Mouse (Mus musculus) MEL (cell line): Measurements from ENCODE around the gene Ankrd36.

Experiments used
- CHD2 ChIP-seq: IDR thresholded peaks from 2 replicates; pipeline ENCODE4 v1.6.1; 2011; ENCODE audit warnings: low read length, improper control_type of control experiment
- CTCF ChIP-seq, 3 experiments: IDR thresholded peaks in 2 of 3; conservative IDR thresholded peaks in 1 of 3; 2 replicates each; pipeline ENCODE4 v1.5.1; 2011 to 2012; ENCODE audit warnings: low read length in 3 of 3, low read depth in 2 of 3, mild to moderate bottlenecking in 2 of 3, improper control_type of control experiment in 1 of 3, inconsistent platforms in 1 of 3, mixed read lengths in 1 of 3, moderate library complexity in 1 of 3; ENCODE audit not compliant: control insufficient read depth in 1 of 3, insufficient read depth in 1 of 3, poor library complexity in 1 of 3, severe bottlenecking in 1 of 3
- EP300 ChIP-seq, 2 experiments: IDR thresholded peaks; 2 replicates each; pipeline ENCODE4 v1.6.1; 2011; ENCODE audit warnings: improper control_type of control experiment in 2 of 2, low read length in 2 of 2, low read depth in 1 of 2, mild to moderate bottlenecking in 1 of 2
- MAX ChIP-seq: IDR thresholded peaks from 2 replicates; pipeline ENCODE4 v1.6.1; 2011; ENCODE audit warnings: low read length, improper control_type of control experiment
- MAZ ChIP-seq: IDR thresholded peaks from 2 replicates; pipeline ENCODE4 v1.6.1; 2012; ENCODE audit warnings: low read depth, mild to moderate bottlenecking, inconsistent platforms, low read length, improper control_type of control experiment
- MYB ChIP-seq: IDR thresholded peaks from 2 replicates; pipeline ENCODE4 v1.6.1; 2011; ENCODE audit warnings: mild to moderate bottlenecking, low read depth, low read length, improper control_type of control experiment
- POLR2A ChIP-seq, 2 experiments: IDR thresholded peaks; 2 replicates each; pipeline ENCODE4 v1.6.1; 2011 to 2012; ENCODE audit warnings: low read length in 2 of 2, mild to moderate bottlenecking in 2 of 2, control low read depth in 1 of 2, improper control_type of control experiment in 1 of 2, low read depth in 1 of 2, moderate library complexity in 1 of 2; ENCODE audit not compliant: control insufficient read depth in 1 of 2, insufficient read depth in 1 of 2, poor library complexity in 1 of 2
- SMC3 ChIP-seq: IDR thresholded peaks from 2 replicates; pipeline ENCODE4 v1.6.1; 2011; ENCODE audit warnings: low read depth, low read length, improper control_type of control experiment
- UBTF ChIP-seq: IDR thresholded peaks from 2 replicates; pipeline ENCODE4 v1.6.1; 2012; ENCODE audit warnings: low read depth, mild to moderate bottlenecking, inconsistent platforms, low read length, improper control_type of control experiment, moderate library complexity, borderline replicate concordance; ENCODE audit not compliant: insufficient read depth
- ZKSCAN1 ChIP-seq: IDR thresholded peaks from 2 replicates; pipeline ENCODE4 v1.6.1; 2012; ENCODE audit warnings: low read depth, mild to moderate bottlenecking, inconsistent platforms, low read length, improper control_type of control experiment, moderate library complexity

DNA sequence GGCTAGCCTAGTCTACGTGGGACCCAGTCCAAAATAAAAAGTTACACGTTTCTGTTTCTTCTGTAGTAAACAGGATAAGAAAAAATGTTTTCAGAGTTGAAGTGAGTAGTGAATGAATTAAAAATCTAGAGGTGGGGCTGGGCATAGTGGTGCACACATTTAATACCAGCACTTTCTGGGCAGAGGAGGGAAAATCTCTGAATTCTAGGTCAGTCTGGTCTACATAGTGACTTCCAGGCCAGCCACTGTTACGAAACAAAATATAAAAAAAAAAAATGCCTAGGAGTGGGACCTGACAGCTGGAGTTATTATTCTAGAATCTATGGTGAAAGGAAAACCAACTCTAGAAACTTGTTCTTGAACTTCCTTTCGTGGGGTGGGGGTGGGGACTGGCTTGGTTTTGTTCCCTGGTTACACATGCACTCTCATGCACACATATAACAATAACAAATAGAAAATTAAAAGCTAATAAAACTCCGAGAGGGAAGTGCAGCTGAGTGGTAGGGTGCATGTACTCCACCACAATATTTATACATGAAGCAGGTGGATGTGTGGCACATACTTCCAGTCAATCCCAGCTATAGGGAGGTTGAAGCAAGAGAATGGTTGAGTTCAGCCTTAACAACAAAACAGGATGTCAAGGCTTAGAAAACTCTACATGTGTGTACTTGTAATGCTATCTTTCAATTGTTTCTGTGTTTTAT is 26.9 kb upstream of the Ankrd36 start:
- TF ChIP-seq MAX (no peak), EP300 (IDR thresholded peaks at IDR 0.05; ENCODE audit: low read depth in 1 of 2, low read length in 2 of 2) (peak in 1 of 2 experiments; percentile 4; a peak in 1 of 4 replicates), UBTF (no peak), POLR2A (IDR thresholded peaks at IDR 0.05; ENCODE audit: control insufficient read depth in 1 of 2, insufficient read depth in 1 of 2, low read depth in 1 of 2, low read length in 2 of 2, poor library complexity in 1 of 2) (no peak; a peak in 1 of 4 replicates), MYB (no peak), CTCF (IDR thresholded peaks at IDR 0.05 in 2 of 3, conservative IDR thresholded peaks at IDR 0.05 in 1 of 3; ENCODE audit: control insufficient read depth in 1 of 3, insufficient read depth in 1 of 3, low read depth in 2 of 3, low read length in 3 of 3, poor library complexity in 1 of 3, severe bottlenecking in 1 of 3) (no peak), CHD2 (no peak; the same call in 1 of the 2 replicates), MAZ (peak; percentile 63; the same call in 1 of the 2 replicates), SMC3 (no peak), ZKSCAN1 (no peak)
